Mouse (Mus musculus): ENCODE results near the gene Srek1ip1. TPM values are rescaled to one million over a fixed set of nuclear protein-coding genes. Genes with fewer than 3 reads are reported as not detected.
A peak's percentile ranks its signal among the peaks of the same experiment; 100 is the strongest.

Gene Srek1ip1
- polyA plus RNA-seq, 1 experiment: 12.9 TPM

DNA sequence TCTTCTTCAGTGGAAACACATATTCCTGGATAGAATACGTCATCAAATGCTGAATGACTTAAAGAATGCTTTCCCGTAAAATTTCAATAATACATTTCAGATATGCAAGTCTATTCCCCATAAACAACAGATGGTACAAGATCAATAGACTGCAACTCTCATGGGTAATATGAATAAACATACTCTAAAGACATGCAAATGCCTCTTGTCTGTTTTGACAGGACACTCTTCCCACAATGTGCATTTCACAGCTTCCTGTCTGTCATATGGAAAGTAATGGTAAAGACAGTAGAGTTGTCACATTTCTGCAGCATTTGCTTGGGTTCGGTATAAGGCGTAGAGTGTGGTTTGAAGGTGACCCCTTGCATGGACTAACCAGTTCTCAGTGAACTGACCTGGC is 5.0 kb upstream of the Srek1ip1 start:
- DNase-seq: no peak
- Histone ChIP-seq H3K27me3 (ENCODE audit: control insufficient read depth, insufficient read depth, low read length) (no peaks in the 10 kb centered on the region), H3K4me1 (replicated peaks; ENCODE audit: control insufficient read depth, insufficient read depth, low read length) (no peaks in the 10 kb centered on the region), H3K36me3 (ENCODE audit: control insufficient read depth, insufficient read depth, low read length) (peaks cover 2% of the 10 kb centered on the region; the same call in 1 of the 2 replicates), H3K27ac (ENCODE audit: control insufficient read depth, insufficient read depth, low read length) (no peak overlapping the region), H3K4me3 (ENCODE audit: control insufficient read depth, insufficient read depth, low read length) (no peak overlapping the region)
- TF ChIP-seq POLR2A (IDR thresholded peaks at IDR 0.05; ENCODE audit: control insufficient read depth, extremely low read depth, insufficient read depth, low read length, poor library complexity) (no peak), CTCF (IDR thresholded peaks at IDR 0.05; ENCODE audit: borderline replicate concordance, control insufficient read depth, extremely low read depth, insufficient read depth, low read length, poor library complexity) (no peak)
- WGBS: 97% methylated on average over 4 of the region's 4 CpGs

DNA sequence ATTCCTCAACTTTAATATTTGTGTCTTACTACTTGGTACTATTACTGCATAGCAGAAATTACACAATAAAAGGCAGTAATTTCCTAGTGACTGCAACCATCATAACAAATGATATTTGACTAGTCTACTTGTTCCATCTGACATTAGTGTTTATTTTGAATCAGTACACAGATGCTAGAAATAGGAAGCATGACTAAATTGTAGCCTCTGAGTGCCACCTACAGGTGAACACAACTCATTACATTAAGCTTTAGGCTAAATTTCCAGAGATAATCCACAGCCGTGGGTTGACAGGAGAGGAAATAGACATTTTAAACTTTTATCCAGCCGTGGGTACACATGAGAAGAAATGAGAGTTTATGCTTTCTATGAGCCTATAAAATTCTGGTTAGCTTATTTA is 2.6 kb upstream of the Srek1ip1 start:
- peaks cover 3% of the 10 kb centered on the region; the same call in 1 of the 2 replicates for H3K36me3 ChIP-seq (ENCODE audit: control insufficient read depth, insufficient read depth, low read length)
- 8% methylated on average over 2 of the region's 2 CpGs for WGBS

DNA sequence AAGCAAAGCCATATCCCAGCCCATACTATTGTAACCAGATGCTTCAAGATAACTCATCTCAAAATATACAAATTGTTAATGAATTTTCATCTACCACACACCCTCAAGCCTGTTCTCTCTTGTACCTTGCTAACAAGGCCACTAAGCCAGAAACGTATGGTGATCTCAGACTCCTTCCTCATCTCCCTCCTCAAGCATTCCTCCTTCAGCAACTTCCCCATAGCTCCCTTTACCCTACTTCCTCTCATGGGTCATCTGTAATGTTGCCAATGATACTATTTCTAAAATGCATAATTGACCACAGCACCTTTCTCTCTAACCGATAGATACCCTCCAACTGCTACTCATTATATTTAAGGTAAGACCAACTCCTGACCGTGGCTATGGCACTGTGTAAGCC is 2.1 kb downstream of the Srek1ip1 start:
- no peaks in the 10 kb centered on the region for H3K4me1 ChIP-seq (replicated peaks; ENCODE audit: control insufficient read depth, insufficient read depth, low read length)
- WGBS: 89% methylated on average over 3 of the region's 3 CpGs
- H3K27me3 ChIP-seq (ENCODE audit: control insufficient read depth, insufficient read depth, low read length): no peaks in the 10 kb centered on the region
- no peak for TF ChIP-seq POLR2A (IDR thresholded peaks at IDR 0.05; ENCODE audit: control insufficient read depth, extremely low read depth, insufficient read depth, low read length, poor library complexity)
- no peak for TF ChIP-seq CTCF (IDR thresholded peaks at IDR 0.05; ENCODE audit: borderline replicate concordance, control insufficient read depth, extremely low read depth, insufficient read depth, low read length, poor library complexity)
- H3K36me3 ChIP-seq (ENCODE audit: control insufficient read depth, insufficient read depth, low read length): peaks cover 8% of the 10 kb centered on the region; the same call in 1 of the 2 replicates
- H3K4me3 ChIP-seq (ENCODE audit: control insufficient read depth, insufficient read depth, low read length): no peak overlapping the region
- DNase-seq: no peak
- no peak overlapping the region for H3K27ac ChIP-seq (ENCODE audit: control insufficient read depth, insufficient read depth, low read length)

More for the DNA sequence above, 2.6 kb upstream of the Srek1ip1 start:
- H3K4me3 ChIP-seq (ENCODE audit: control insufficient read depth, insufficient read depth, low read length): no peak overlapping the region
- H3K27me3 ChIP-seq (ENCODE audit: control insufficient read depth, insufficient read depth, low read length): no peaks in the 10 kb centered on the region
- H3K27ac ChIP-seq (ENCODE audit: control insufficient read depth, insufficient read depth, low read length): no peak overlapping the region
- H3K4me1 ChIP-seq (replicated peaks; ENCODE audit: control insufficient read depth, insufficient read depth, low read length): no peaks in the 10 kb centered on the region
- no peak for TF ChIP-seq POLR2A (IDR thresholded peaks at IDR 0.05; ENCODE audit: control insufficient read depth, extremely low read depth, insufficient read depth, low read length, poor library complexity)
- TF ChIP-seq CTCF (IDR thresholded peaks at IDR 0.05; ENCODE audit: borderline replicate concordance, control insufficient read depth, extremely low read depth, insufficient read depth, low read length, poor library complexity): no peak
- peak; percentile 27 for DNase-seq

DNA sequence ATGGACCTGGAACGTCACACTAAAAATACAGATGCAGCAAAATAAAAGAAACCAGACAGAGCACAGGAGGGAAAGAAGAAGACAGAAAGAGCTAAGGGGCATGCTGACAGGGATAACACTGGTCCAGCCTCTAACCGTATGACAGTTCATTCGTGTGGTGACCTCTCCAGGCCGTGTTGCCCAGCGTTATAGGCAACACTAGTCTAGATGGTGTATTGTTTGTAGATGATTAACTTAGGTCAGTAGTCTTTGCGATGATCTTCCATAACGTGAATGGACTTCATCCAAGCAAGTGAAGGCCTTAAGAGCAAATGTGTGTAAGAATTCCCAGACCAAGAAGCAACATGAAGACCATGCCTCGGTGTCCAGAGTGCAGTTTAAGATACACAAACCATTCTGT is 6.8 kb downstream of the Srek1ip1 start:
- no peaks in the 10 kb centered on the region for H3K4me1 ChIP-seq (replicated peaks; ENCODE audit: control insufficient read depth, insufficient read depth, low read length)
- H3K27ac ChIP-seq (ENCODE audit: control insufficient read depth, insufficient read depth, low read length): no peak overlapping the region
- peaks cover 20% of the 10 kb centered on the region for H3K36me3 ChIP-seq (ENCODE audit: control insufficient read depth, insufficient read depth, low read length)
- H3K27me3 ChIP-seq (ENCODE audit: control insufficient read depth, insufficient read depth, low read length): no peaks in the 10 kb centered on the region
- 95% methylated on average over 8 of the region's 8 CpGs for WGBS
- TF ChIP-seq POLR2A (IDR thresholded peaks at IDR 0.05; ENCODE audit: control insufficient read depth, extremely low read depth, insufficient read depth, low read length, poor library complexity) (no peak), CTCF (IDR thresholded peaks at IDR 0.05; ENCODE audit: borderline replicate concordance, control insufficient read depth, extremely low read depth, insufficient read depth, low read length, poor library complexity) (no peak)
- H3K4me3 ChIP-seq (ENCODE audit: control insufficient read depth, insufficient read depth, low read length): no peak overlapping the region
- no peak for DNase-seq

DNA sequence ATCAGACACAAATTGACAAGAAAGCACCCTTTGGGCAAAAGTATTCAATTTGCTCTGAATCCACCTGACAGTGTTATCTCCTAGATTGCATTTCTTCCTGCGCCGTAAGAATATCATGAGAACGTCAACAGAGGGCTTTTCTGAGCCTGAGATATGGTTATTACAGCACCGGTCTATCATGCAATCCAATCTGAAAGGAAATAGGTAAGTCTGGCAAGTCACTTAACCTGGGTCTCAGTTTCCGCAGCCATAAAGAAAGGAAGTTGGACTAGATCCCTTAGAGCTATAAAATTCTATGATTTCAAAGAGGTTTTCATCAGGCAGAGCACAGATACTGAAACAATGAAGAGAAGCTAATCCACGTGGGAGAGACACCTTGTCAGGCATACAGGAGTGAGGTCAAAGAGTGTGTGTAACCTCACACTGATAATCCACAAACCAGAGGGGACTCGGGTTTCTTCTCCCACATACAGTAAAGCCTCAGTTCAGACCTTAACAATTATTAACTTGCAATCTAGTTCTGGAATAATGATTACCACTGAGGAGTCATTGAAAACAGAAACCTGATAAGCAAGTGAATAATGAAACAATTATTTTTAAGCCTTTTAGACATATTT is 7.4 kb downstream of the Srek1ip1 start:
- TF ChIP-seq POLR2A (IDR thresholded peaks at IDR 0.05; ENCODE audit: control insufficient read depth, extremely low read depth, insufficient read depth, low read length, poor library complexity) (no peak), CTCF (IDR thresholded peaks at IDR 0.05; ENCODE audit: borderline replicate concordance, control insufficient read depth, extremely low read depth, insufficient read depth, low read length, poor library complexity) (no peak)
- no peak overlapping the region for H3K4me3 ChIP-seq (ENCODE audit: control insufficient read depth, insufficient read depth, low read length)
- peaks cover 25% of the 10 kb centered on the region for H3K36me3 ChIP-seq (ENCODE audit: control insufficient read depth, insufficient read depth, low read length)
- no peaks in the 10 kb centered on the region for H3K27me3 ChIP-seq (ENCODE audit: control insufficient read depth, insufficient read depth, low read length)
- no peak for DNase-seq
- H3K27ac ChIP-seq (ENCODE audit: control insufficient read depth, insufficient read depth, low read length): no peak overlapping the region
- H3K4me1 ChIP-seq (replicated peaks; ENCODE audit: control insufficient read depth, insufficient read depth, low read length): no peaks in the 10 kb centered on the region
- 92% methylated on average over 7 of the region's 7 CpGs for WGBS

DNA sequence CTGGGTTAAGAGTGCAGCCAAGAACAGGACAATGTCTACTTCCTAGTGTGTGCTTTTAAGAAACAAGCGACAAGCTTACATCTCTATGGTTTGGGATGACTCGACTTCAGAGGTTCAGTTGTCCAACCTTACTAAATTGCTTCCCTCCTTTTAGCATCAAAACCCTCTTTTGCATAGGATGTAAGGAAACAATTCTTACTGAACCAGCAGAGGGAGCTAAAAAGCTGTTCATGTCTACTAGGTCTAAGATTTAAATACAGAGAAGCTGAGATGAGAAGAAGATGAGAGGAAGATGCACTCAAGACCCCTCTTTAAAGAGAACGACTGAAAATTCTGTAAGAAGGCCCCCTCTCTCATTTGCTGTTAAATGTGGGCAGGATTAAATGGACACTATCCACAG is 13.4 kb downstream of the Srek1ip1 start:
- Histone ChIP-seq H3K4me3 (ENCODE audit: control insufficient read depth, insufficient read depth, low read length) (no peak overlapping the region), H3K27me3 (ENCODE audit: control insufficient read depth, insufficient read depth, low read length) (no peaks in the 10 kb centered on the region), H3K4me1 (replicated peaks; ENCODE audit: control insufficient read depth, insufficient read depth, low read length) (no peaks in the 10 kb centered on the region), H3K36me3 (ENCODE audit: control insufficient read depth, insufficient read depth, low read length) (peaks cover 27% of the 10 kb centered on the region), H3K27ac (ENCODE audit: control insufficient read depth, insufficient read depth, low read length) (no peak overlapping the region)
- 53% methylated on average over 3 of the region's 3 CpGs for WGBS
- DNase-seq: peak; percentile 6
- TF ChIP-seq POLR2A (IDR thresholded peaks at IDR 0.05; ENCODE audit: control insufficient read depth, extremely low read depth, insufficient read depth, low read length, poor library complexity) (no peak), CTCF (IDR thresholded peaks at IDR 0.05; ENCODE audit: borderline replicate concordance, control insufficient read depth, extremely low read depth, insufficient read depth, low read length, poor library complexity) (no peak)

DNA sequence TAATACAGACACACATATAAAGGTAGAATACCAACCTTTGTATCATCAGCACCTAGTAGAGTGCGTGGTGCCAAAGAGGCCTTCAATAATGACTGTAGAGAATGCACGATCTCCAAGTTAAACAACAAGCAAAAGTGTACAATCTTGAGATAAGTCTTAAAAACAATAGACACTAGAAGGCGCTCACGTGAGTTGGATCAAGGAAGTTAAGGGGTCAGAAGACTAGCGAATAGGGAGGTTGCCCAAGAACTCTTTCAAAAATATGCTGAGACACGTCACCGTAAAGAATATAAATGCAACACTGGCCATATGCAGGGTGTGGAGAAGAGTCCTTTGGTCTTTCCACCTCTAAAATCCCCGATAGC is 24.0 kb downstream of the Srek1ip1 start:
- no peak for DNase-seq
- Histone ChIP-seq H3K27ac (ENCODE audit: control insufficient read depth, insufficient read depth, low read length) (no peak overlapping the region), H3K4me1 (replicated peaks; ENCODE audit: control insufficient read depth, insufficient read depth, low read length) (no peaks in the 10 kb centered on the region; the same call in 1 of the 2 replicates), H3K36me3 (ENCODE audit: control insufficient read depth, insufficient read depth, low read length) (no peaks in the 10 kb centered on the region), H3K27me3 (ENCODE audit: control insufficient read depth, insufficient read depth, low read length) (no peaks in the 10 kb centered on the region), H3K4me3 (ENCODE audit: control insufficient read depth, insufficient read depth, low read length) (peak overlapping the region; percentile 78)
- TF ChIP-seq POLR2A (IDR thresholded peaks at IDR 0.05; ENCODE audit: control insufficient read depth, extremely low read depth, insufficient read depth, low read length, poor library complexity) (no peak), CTCF (IDR thresholded peaks at IDR 0.05; ENCODE audit: borderline replicate concordance, control insufficient read depth, extremely low read depth, insufficient read depth, low read length, poor library complexity) (no peak)
- 5% methylated on average over 8 of the region's 8 CpGs for WGBS
